8 mouse cellular contexts compared by ENCODE assay signal in genomic region chr7:99889175-99889880, GRCm38 (mm10). TPM values are rescaled to one million over a fixed set of nuclear protein-coding genes. Genes with fewer than 3 reads are reported as not detected.
DNase-seq lines count a peak whose midpoint lies in the region; ATAC-seq lines count a peak whose summit lies in the region.
"Had no signal": no experiment of that assay in that cellular context is flagged by ENCODE, and none has a peak within 500 bp of the region (broad histone marks: within the 10 kb centered on the region; RNA-seq: fewer than 3 reads in every experiment).

No protein-coding gene starts in this region.

- WGBS in limb, embryonic 11.5 days = 51% methylated on average over 10 of the region's 10 CpGs
- 47% methylated on average over 10 of the region's 10 CpGs for WGBS in limb, embryonic 10.5 days

- no peaks in the 10 kb centered on the region for H3K9me3 ChIP-seq in limb, embryonic 11.5 days (ENCODE audit: control insufficient read depth, low read length)
- no peaks in the 10 kb centered on the region for H3K9me3 ChIP-seq in limb, embryonic 10.5 days (replicated peaks)
- H3K9me3 ChIP-seq: limb, embryonic 15.5 days had no signal

- H3K36me3 ChIP-seq in limb, embryonic 11.5 days (ENCODE audit: control insufficient read depth, insufficient read depth, low read length) = no peaks in the 10 kb centered on the region
- no peaks in the 10 kb centered on the region for H3K36me3 ChIP-seq in limb, embryonic 10.5 days
- H3K36me3 ChIP-seq: limb, embryonic 15.5 days had no signal

- no peak overlapping the region for H3K9ac ChIP-seq in limb, embryonic 11.5 days (ENCODE audit: low read length)
- H3K9ac ChIP-seq: limb, embryonic 15.5 days had no signal

- H3K4me2 ChIP-seq in limb, embryonic 11.5 days (ENCODE audit: low read depth, severe bottlenecking) = no peak overlapping the region
- H3K4me2 ChIP-seq: limb, embryonic 15.5 days had no signal

- no peak overlapping the region for H3K4me3 ChIP-seq in limb, embryonic 11.5 days (ENCODE audit: low read depth, low read length)
- no peak overlapping the region for H3K4me3 ChIP-seq in limb, embryonic 10.5 days
- H3K4me3 ChIP-seq: limb, embryonic 15.5 days had no signal

- H3K27me3 ChIP-seq in limb, embryonic 11.5 days (ENCODE audit: control insufficient read depth, insufficient read depth, low read length) = no peaks in the 10 kb centered on the region
- no peaks in the 10 kb centered on the region for H3K27me3 ChIP-seq in limb, embryonic 10.5 days (ENCODE audit: low read depth, poor library complexity, severe bottlenecking)
- H3K27me3 ChIP-seq: limb, embryonic 15.5 days had no signal

- DNase-seq in limb, embryonic 11.5 days (ENCODE audit: low spot score) = peak; percentile 27
- no peak for DNase-seq in limb, embryonic 10.5 days (ENCODE audit: low spot score)
- DNase-seq in embryo, embryonic 10 days (ENCODE audit: low spot score) = peak; percentile 55
- peak; percentile 62 for DNase-seq in lung, postnatal 10 days
- DNase-seq in thymus, postnatal 10 days (ENCODE audit: low spot score in 2 of 2) = peak; percentile 72 to 78
- no peak for DNase-seq in urinary bladder, postnatal 36 days (ENCODE audit: low spot score in 2 of 2)
- no peak for DNase-seq in adrenal gland, adult 2 months

- no peak for ATAC-seq in limb, embryonic 11.5 days (ENCODE audit: insufficient number of reproducible peaks, low FRiP score, low TSS enrichment, low read depth)

- H3K27ac ChIP-seq in limb, embryonic 11.5 days (replicated peaks; ENCODE audit: low read depth, low read length) = no peak overlapping the region
- no peak overlapping the region for H3K27ac ChIP-seq in limb, embryonic 10.5 days
- H3K27ac ChIP-seq: limb, embryonic 15.5 days had no signal

- no peaks in the 10 kb centered on the region for H3K4me1 ChIP-seq in limb, embryonic 11.5 days (ENCODE audit: control insufficient read depth, insufficient read depth, low read length)
- peaks cover 19% of the 10 kb centered on the region for H3K4me1 ChIP-seq in limb, embryonic 10.5 days

RNA-seq across cellular contexts. Expression of gene Spcs2, which starts 26.1 kb away (rescaled TPM):
- 345 and 352 TPM in 2 replicates for polyA plus RNA-seq in limb, embryonic 11.5 days (2014; fragmentation: Nextera tagmentation; extraction: Ambion mirVana)
- polyA plus RNA-seq in limb, embryonic 10.5 days (2016; fragmentation: Nextera tagmentation; extraction: Ambion mirVana) = 348 and 375 TPM in 2 replicates
- 100 to 1,000 TPM; 150 to 186 TPM for total RNA-seq in adrenal gland, adult 2 months (2021)
- polyA plus RNA-seq in adrenal gland, adult 2 months (2012; rRNA removed) = 10.0 and 13.1 TPM in 2 replicates

RNA-seq across cellular contexts. Expression of gene Xrra1, which starts 30.4 kb away (rescaled TPM):
- 0.21 and 0.36 TPM in 2 replicates for polyA plus RNA-seq in limb, embryonic 11.5 days (2014; fragmentation: Nextera tagmentation; extraction: Ambion mirVana)
- 0.31 and 0.35 TPM in 2 replicates for polyA plus RNA-seq in limb, embryonic 10.5 days (2016; fragmentation: Nextera tagmentation; extraction: Ambion mirVana)
- 10 to 100 TPM in 1 of 2 experiments, under 1 TPM in 1; 0.41 to 10.0 TPM for total RNA-seq in adrenal gland, adult 2 months (2021)
- polyA plus RNA-seq in adrenal gland, adult 2 months (2012; rRNA removed) = 38.1 and 64.4 TPM in 2 replicates

Comparison
In these comparisons a context has a peak if more than half of its experiments do, and no peak if none do; other contexts are left out.
1. DNase-seq: peak in limb, embryonic 11.5 days (single experiment), embryo, embryonic 10 days (single experiment), lung, postnatal 10 days (single experiment) and thymus, postnatal 10 days (2 of 2); none in limb, embryonic 10.5 days (single experiment), urinary bladder, postnatal 36 days (0 of 2) and adrenal gland, adult 2 months (single experiment).
2. RNA of gene Spcs2, which starts 26.1 kb away (polyA plus RNA-seq): 348 to 375 TPM in limb, embryonic 10.5 days and 345 to 352 TPM in limb, embryonic 11.5 days; 10.0 to 13.1 TPM in adrenal gland, adult 2 months; every median in the first group is over 10 times any median in the second.
3. RNA of gene Xrra1, which starts 30.4 kb away (polyA plus RNA-seq): 38.1 to 64.4 TPM in adrenal gland, adult 2 months; 0.21 to 0.36 TPM in limb, embryonic 11.5 days and 0.31 to 0.35 TPM in limb, embryonic 10.5 days; every median in the first group is over 10 times any median in the second.